Mouse (Mus musculus): ENCODE measurements around the gene Mast4.

GRCm38 (mm10) chr13:102936233-102936632 is 398.1 kb downstream of the Mast4 start:
- TF ChIP-seq UBTF (IDR thresholded peaks at IDR 0.05; ENCODE audit: low read depth, low read length) (no peak), CTCF (conservative IDR thresholded peaks at IDR 0.05 in 1 of 2, IDR thresholded peaks at IDR 0.05 in 1 of 2; ENCODE audit: low read depth in 2 of 2, low read length in 2 of 2) (no peak), TBP (conservative IDR thresholded peaks at IDR 0.05; ENCODE audit: low read depth, low read length) (no peak), POLR2A (IDR thresholded peaks at IDR 0.05; ENCODE audit: low read depth, low read length) (no peak), MAZ (IDR thresholded peaks at IDR 0.05; ENCODE audit: low read depth, low read length) (no peak), ZMIZ1 (IDR thresholded peaks at IDR 0.05; ENCODE audit: low read depth, low read length) (no peak), SIN3A (IDR thresholded peaks at IDR 0.05; ENCODE audit: low read length) (no peak), MAX (IDR thresholded peaks at IDR 0.05; ENCODE audit: low read length) (no peak), MXI1 (IDR thresholded peaks at IDR 0.05; ENCODE audit: low read depth, low read length) (no peak), EP300 (IDR thresholded peaks at IDR 0.05; ENCODE audit: low read length) (no peak)

Data from CH12.LX (cell line).